Mouse (Mus musculus) small intestine, adult 2 months (tissue): ENCODE measurements around the gene C2cd4d. TPM values are rescaled to one million over a fixed set of nuclear protein-coding genes. Genes with fewer than 3 reads are reported as not detected.

ENCODE experiments used
- H3K27ac ChIP-seq: fragments of 200-500 bp; 2 replicates; pipeline ENCODE4 v1.5.1; 2012; ENCODE audit warnings: low read depth, low read length, control low read depth, inconsistent platforms; ENCODE audit not compliant: insufficient read depth
- H3K27me3 ChIP-seq: fragments of 200-500 bp; 2 replicates; pipeline ENCODE4 v1.6.1; 2012; ENCODE audit warnings: mild to moderate bottlenecking, moderate library complexity, low read length, inconsistent platforms; ENCODE audit not compliant: control insufficient read depth, insufficient read depth
- H3K36me3 ChIP-seq: fragments of 200-500 bp; 2 replicates; pipeline ENCODE4 v1.6.1; 2012; ENCODE audit warnings: mild to moderate bottlenecking, low read length, control low read depth, inconsistent platforms; ENCODE audit not compliant: control insufficient read depth, insufficient read depth
- H3K4me1 ChIP-seq: fragments of 200-500 bp; 2 replicates; pipeline ENCODE4 v1.6.1; 2012; ENCODE audit warnings: low read length, inconsistent platforms, mixed read lengths; ENCODE audit not compliant: control insufficient read depth, insufficient read depth, insufficient read length
- H3K4me3 ChIP-seq: fragments of 200-500 bp; 2 replicates; pipeline ENCODE4 v1.5.1; 2012; ENCODE audit warnings: low read depth, mild to moderate bottlenecking, control low read depth, inconsistent platforms, low read length, moderate library complexity
- CTCF ChIP-seq: fragments of 200-500 bp; IDR thresholded peaks from 2 replicates; pipeline ENCODE4 v1.5.1; 2012; ENCODE audit warnings: low read depth, mild to moderate bottlenecking, control low read depth, inconsistent platforms, low read length, moderate library complexity, mixed read lengths; ENCODE audit not compliant: insufficient replicate concordance, insufficient read length; ENCODE audit errors: extremely low read depth
- POLR2A ChIP-seq: fragments of 200-500 bp; IDR thresholded peaks from 2 replicates; pipeline ENCODE4 v1.6.1; 2012; ENCODE audit warnings: low read depth, mild to moderate bottlenecking, control low read depth, inconsistent platforms, low read length, moderate library complexity
- WGBS: fragments of 180-500 bp; shearing (Covaris S2); methylation state at CpG from one replicate; pipeline ENCODE4 v1.1.7; 2018; 5-methylcytosine and 5-hydroxymethylcytosine counted together
- polyA plus RNA-seq: library from polyadenylated mRNA; depleted of rRNA; stranded (reverse); fragments of >200 nt; gene quantifications from 2 replicates; pipeline ENCODE4 v1.2.3, GENCODE M21; 2012

The C2cd4d gene
- polyA plus RNA-seq, 1 experiment, result 1.4 TPM

- peaks cover 8% of the 10 kb centered on the region; the same call in 1 of the 2 replicates for H3K27me3 ChIP-seq
- H3K4me1 ChIP-seq, result no peaks in the 10 kb centered on the region
- H3K4me3 ChIP-seq, result no peak within 1 kb of the TSS
- TF ChIP-seq POLR2A (no peak), CTCF (no peak)
- peaks cover 7% of the 10 kb centered on the region for H3K36me3 ChIP-seq
- WGBS, result 78% methylated on average over 6 of the region's 6 CpGs
- H3K27ac ChIP-seq, result no peak within 1 kb of the TSS
Observed at GRCm38 (mm10) chr3:94398217-94398616, 36.0 kb downstream of the C2cd4d start, which contains the start of gene Lingo4. TSS of gene Lingo4 (plus strand) at chr3:94398517.

DNA sequence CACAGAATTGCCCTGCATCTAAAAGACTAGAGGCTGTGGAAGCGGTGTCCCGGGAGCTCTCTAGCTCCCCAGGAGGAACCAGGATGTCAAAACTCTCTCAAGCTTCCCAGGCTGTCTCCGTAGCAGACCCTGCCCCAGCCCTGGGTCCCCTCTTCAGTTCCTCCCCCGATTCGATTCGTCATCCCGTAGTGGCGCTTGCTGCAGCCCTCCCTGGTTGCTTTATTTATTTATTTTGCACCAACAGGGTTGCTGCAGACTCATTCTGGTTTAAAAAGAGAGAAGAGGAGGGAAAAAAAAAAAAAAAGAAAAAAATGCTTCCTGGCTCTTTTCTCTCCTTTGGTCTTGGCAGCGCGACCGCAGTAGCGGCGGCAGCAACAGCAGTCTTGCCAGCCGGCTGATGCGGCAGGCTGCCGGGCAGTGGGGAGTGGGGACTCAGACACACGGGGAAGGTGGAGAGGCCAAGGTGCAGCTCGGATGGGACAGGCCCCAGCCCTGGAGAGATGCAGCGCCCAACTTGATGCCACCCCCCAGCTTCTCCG is 36.8 kb downstream of the C2cd4d start:
- Histone ChIP-seq H3K27ac (no peak overlapping the region), H3K27me3 (peaks cover 8% of the 10 kb centered on the region; the same call in 1 of the 2 replicates), H3K36me3 (peaks cover 3% of the 10 kb centered on the region; the same call in 1 of the 2 replicates), H3K4me1 (no peaks in the 10 kb centered on the region), H3K4me3 (no peak overlapping the region)
- WGBS, result 8% methylated on average over 20 of the region's 20 CpGs
- TF ChIP-seq POLR2A, result no peak

GRCm38 (mm10) chr3:94399663-94400310 is 37.5 kb downstream of the C2cd4d start:
- 52% methylated on average over 5 of the region's 5 CpGs for WGBS

GRCm38 (mm10) chr3:94402451-94402850 is 40.2 kb downstream of the C2cd4d start:
- Histone ChIP-seq H3K4me3 (no peak overlapping the region), H3K27ac (no peak overlapping the region), H3K4me1 (no peaks in the 10 kb centered on the region), H3K27me3 (peaks cover 8% of the 10 kb centered on the region; the same call in 1 of the 2 replicates), H3K36me3 (no peaks in the 10 kb centered on the region)
- TF ChIP-seq CTCF, result no peak
- TF ChIP-seq POLR2A, result no peak
- 59% methylated on average over 8 of the region's 8 CpGs for WGBS

More at GRCm38 (mm10) chr3:94399663-94400310, 37.5 kb downstream of the C2cd4d start:
- H3K27ac ChIP-seq, result no peak overlapping the region
- peaks cover 3% of the 10 kb centered on the region; the same call in 1 of the 2 replicates for H3K36me3 ChIP-seq
- H3K27me3 ChIP-seq, result peaks cover 8% of the 10 kb centered on the region; the same call in 1 of the 2 replicates
- H3K4me1 ChIP-seq, result no peaks in the 10 kb centered on the region
- TF ChIP-seq POLR2A (no peak), CTCF (no peak)
- H3K4me3 ChIP-seq, result no peak overlapping the region

DNA sequence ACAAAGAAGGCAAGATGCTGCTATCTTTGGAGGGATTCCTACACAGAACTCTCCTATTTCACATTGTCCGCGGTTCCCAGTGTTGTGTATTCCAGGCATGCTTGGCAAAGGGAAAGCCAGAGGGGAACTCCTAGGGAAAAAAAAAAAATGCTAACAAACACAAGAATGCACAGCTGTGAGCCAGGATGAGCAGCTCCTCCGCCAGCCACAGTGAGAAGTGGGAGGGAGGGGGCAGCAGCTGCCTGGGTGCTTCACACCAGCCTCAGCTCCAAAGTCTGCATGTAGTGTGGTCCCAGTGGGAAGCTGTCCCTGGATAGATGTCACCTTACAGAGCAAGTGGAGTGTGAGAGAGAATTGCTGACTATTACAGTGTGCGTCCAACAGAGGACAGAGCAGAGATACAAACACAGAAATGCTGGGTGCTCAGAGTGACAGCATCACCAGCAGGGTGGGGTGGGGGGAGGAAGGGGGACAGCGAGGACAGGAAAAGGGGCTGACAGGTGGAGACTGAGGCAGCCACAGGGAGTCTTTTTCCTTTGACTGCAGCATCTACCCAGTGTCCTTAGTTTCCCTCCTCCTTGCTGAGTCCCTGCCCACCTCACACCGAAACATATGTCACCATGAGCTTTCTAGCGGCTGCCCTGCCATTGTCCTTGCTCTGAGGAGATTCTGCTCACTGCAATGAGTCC is 42.3 kb downstream of the C2cd4d start:
- no peak for TF ChIP-seq CTCF
- no peak for TF ChIP-seq POLR2A
- H3K36me3 ChIP-seq, result no peaks in the 10 kb centered on the region

DNA sequence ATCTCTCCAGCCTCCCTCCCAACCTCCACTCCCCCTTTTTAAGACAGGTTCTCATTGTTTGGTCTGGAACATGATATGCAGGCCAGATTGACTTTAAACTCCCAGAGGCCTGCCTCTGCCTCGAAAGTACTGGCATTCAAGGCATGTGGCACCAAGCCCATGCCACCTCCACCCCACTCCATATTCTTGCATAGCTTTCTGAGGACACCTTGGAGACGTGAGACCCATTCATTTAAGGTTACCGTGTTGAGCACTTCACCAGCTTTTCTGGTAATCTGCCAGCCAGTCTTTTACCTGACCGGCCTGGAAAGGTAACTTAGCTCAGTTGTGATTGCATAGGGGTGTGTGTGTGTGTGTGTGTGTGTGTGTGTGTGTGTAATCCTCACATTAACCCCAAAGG is 43.3 kb downstream of the C2cd4d start:
- 44% methylated on average over 4 of the region's 4 CpGs for WGBS
- Histone ChIP-seq H3K4me3 (no peak overlapping the region), H3K4me1 (no peaks in the 10 kb centered on the region), H3K36me3 (no peaks in the 10 kb centered on the region), H3K27ac (no peak overlapping the region), H3K27me3 (no peaks in the 10 kb centered on the region)
- no peak for TF ChIP-seq POLR2A
- no peak for TF ChIP-seq CTCF

More for the DNA sequence above, 42.3 kb downstream of the C2cd4d start:
- no peaks in the 10 kb centered on the region for H3K4me1 ChIP-seq
- H3K27me3 ChIP-seq, result peaks cover 4% of the 10 kb centered on the region; the same call in 1 of the 2 replicates
- no peak overlapping the region for H3K4me3 ChIP-seq
- H3K27ac ChIP-seq, result no peak overlapping the region
- whole genome bisulfite sequencing, result 36% methylated on average over 7 of the region's 7 CpGs

GRCm38 (mm10) chr3:94412530-94412929 is 50.3 kb downstream of the C2cd4d start:
- no peak overlapping the region for H3K27ac ChIP-seq
- 2% methylated on average over 25 of the region's 25 CpGs for WGBS

More at GRCm38 (mm10) chr3:94412530-94412929, 50.3 kb downstream of the C2cd4d start:
- no peaks in the 10 kb centered on the region; the same call in 1 of the 2 replicates for H3K27me3 ChIP-seq
- TF ChIP-seq CTCF (no peak), POLR2A (no peak)
- peak overlapping the region; percentile 78 for H3K4me3 ChIP-seq
- peaks cover 9% of the 10 kb centered on the region for H3K4me1 ChIP-seq
- H3K36me3 ChIP-seq, result no peaks in the 10 kb centered on the region
